Mouse (Mus musculus) MEL (cell line): ENCODE results near the gene Sacs.

Experiments used
- CHD1 ChIP-seq: IDR thresholded peaks from 2 replicates; pipeline ENCODE4 v1.6.1; 2012; ENCODE audit warnings: low read depth, mild to moderate bottlenecking, inconsistent platforms, low read length, improper control_type of control experiment
- CTCF ChIP-seq, 3 experiments: IDR thresholded peaks in 2 of 3; conservative IDR thresholded peaks in 1 of 3; 2 replicates each; pipeline ENCODE4 v1.5.1; 2011 to 2012; ENCODE audit warnings: low read length in 3 of 3, low read depth in 2 of 3, mild to moderate bottlenecking in 2 of 3, improper control_type of control experiment in 1 of 3, inconsistent platforms in 1 of 3, mixed read lengths in 1 of 3, moderate library complexity in 1 of 3; ENCODE audit not compliant: control insufficient read depth in 1 of 3, insufficient read depth in 1 of 3, poor library complexity in 1 of 3, severe bottlenecking in 1 of 3
- EP300 ChIP-seq, 2 experiments: IDR thresholded peaks; 2 replicates each; pipeline ENCODE4 v1.6.1; 2011; ENCODE audit warnings: improper control_type of control experiment in 2 of 2, low read length in 2 of 2, low read depth in 1 of 2, mild to moderate bottlenecking in 1 of 2
- ETS1 ChIP-seq: IDR thresholded peaks from 2 replicates; pipeline ENCODE4 v1.6.1; 2012; ENCODE audit warnings: low read depth, mild to moderate bottlenecking, inconsistent platforms, low read length, improper control_type of control experiment, moderate library complexity
- GABPA ChIP-seq: IDR thresholded peaks from 2 replicates; pipeline ENCODE4 v1.6.1; 2012; ENCODE audit warnings: low read depth, mild to moderate bottlenecking, inconsistent platforms, low read length, improper control_type of control experiment, moderate library complexity
- JUND ChIP-seq: IDR thresholded peaks from 2 replicates; pipeline ENCODE4 v1.6.1; 2011; ENCODE audit warnings: low read depth, mild to moderate bottlenecking, improper control_type of control experiment, low read length
- KAT2A ChIP-seq: conservative IDR thresholded peaks from 2 replicates; pipeline ENCODE4 v1.6.1; 2012; ENCODE audit warnings: low read depth, low read length, improper control_type of control experiment, inconsistent platforms
- POLR2A ChIP-seq, 2 experiments: IDR thresholded peaks; 2 replicates each; pipeline ENCODE4 v1.6.1; 2011 to 2012; ENCODE audit warnings: low read length in 2 of 2, mild to moderate bottlenecking in 2 of 2, control low read depth in 1 of 2, improper control_type of control experiment in 1 of 2, low read depth in 1 of 2, moderate library complexity in 1 of 2; ENCODE audit not compliant: control insufficient read depth in 1 of 2, insufficient read depth in 1 of 2, poor library complexity in 1 of 2
- RCOR1 ChIP-seq: IDR thresholded peaks from 2 replicates; pipeline ENCODE4 v1.6.1; 2012; ENCODE audit warnings: low read depth, mild to moderate bottlenecking, inconsistent platforms, low read length, improper control_type of control experiment
- SIN3A ChIP-seq: IDR thresholded peaks from 2 replicates; pipeline ENCODE4 v1.6.1; 2012; ENCODE audit warnings: low read length, improper control_type of control experiment, inconsistent platforms
- TAL1 ChIP-seq: IDR thresholded peaks from 2 replicates; pipeline ENCODE4 v1.6.1; 2012; ENCODE audit warnings: mild to moderate bottlenecking, inconsistent platforms, low read length, moderate library complexity, mixed read lengths
- TBP ChIP-seq: IDR thresholded peaks from 2 replicates; pipeline ENCODE4 v1.8.0; 2011; ENCODE audit warnings: low read depth, low read length, improper control_type of control experiment
- ZC3H11A ChIP-seq: IDR thresholded peaks from 2 replicates; pipeline ENCODE4 v1.6.1; 2012; ENCODE audit warnings: low read depth, mild to moderate bottlenecking, inconsistent platforms, low read length, improper control_type of control experiment
- ZMIZ1 ChIP-seq: IDR thresholded peaks from 2 replicates; pipeline ENCODE4 v1.6.1; 2012; ENCODE audit warnings: low read depth, mild to moderate bottlenecking, inconsistent platforms, low read length, improper control_type of control experiment, moderate library complexity

DNA sequence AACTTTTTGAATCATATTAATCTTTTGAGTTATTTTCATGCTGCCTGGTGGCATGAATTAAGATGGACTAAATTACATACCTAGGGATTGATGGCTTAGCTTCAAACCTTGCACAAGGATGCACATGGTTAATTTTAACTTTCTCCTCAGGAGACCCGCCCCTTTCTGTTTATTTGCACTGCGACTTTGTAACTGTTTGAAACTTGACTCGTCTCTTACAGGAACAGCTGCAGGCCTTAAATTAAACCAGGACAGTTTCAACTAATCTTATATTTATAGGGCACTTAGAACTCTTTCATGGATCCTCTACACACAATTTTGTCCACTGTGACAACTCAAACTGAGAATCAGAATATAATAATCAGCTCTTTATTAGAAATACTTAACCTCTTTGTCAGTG is 120.8 kb downstream of the Sacs start:
- no peak for TF ChIP-seq ETS1
- no peak for TF ChIP-seq ZC3H11A
- no peak for TF ChIP-seq CHD1
- no peak for TF ChIP-seq ZMIZ1
- TF ChIP-seq CTCF (IDR thresholded peaks at IDR 0.05 in 2 of 3, conservative IDR thresholded peaks at IDR 0.05 in 1 of 3; ENCODE audit: control insufficient read depth in 1 of 3, insufficient read depth in 1 of 3, low read depth in 2 of 3, low read length in 3 of 3, poor library complexity in 1 of 3, severe bottlenecking in 1 of 3): no peak
- no peak for TF ChIP-seq RCOR1
- no peak for TF ChIP-seq SIN3A
- no peak for TF ChIP-seq EP300 (IDR thresholded peaks at IDR 0.05; ENCODE audit: low read depth in 1 of 2, low read length in 2 of 2)
- no peak for TF ChIP-seq JUND
- TF ChIP-seq POLR2A (IDR thresholded peaks at IDR 0.05; ENCODE audit: control insufficient read depth in 1 of 2, insufficient read depth in 1 of 2, low read depth in 1 of 2, low read length in 2 of 2, poor library complexity in 1 of 2): no peak
- no peak for TF ChIP-seq KAT2A
- TF ChIP-seq TBP: no peak
- no peak for TF ChIP-seq TAL1
- no peak for TF ChIP-seq GABPA
